Mouse (Mus musculus): ENCODE measurements at regions not wholly inside any gene's neighbourhood (a gene's known extent, or its start where the extent isn't known, plus 50 kb on each side); places are given as distances from the start of the nearest gene placed in this dataset.

DNA sequence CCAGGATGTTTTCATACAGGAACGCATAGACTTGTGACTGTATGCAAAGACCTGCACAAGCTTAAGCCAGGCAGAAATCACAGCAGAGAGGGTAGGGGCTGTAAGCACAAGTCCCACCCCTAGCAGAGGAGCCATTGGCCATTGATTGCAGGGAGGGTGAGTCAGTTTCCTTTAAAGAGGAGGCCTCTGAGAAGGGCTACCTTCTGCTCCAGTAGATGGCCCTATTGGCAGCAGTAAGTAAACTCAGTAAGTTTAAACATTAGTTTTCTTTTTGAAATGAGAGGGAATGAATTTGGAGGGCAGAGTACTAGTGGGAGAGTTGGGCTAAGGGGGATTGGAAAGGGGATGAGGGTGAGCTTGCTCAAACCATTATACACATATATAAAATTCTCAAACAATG lies 98.5 kb upstream of the Ercc6l2 start:
- TF ChIP-seq CTCF (IDR thresholded peaks at IDR 0.05; ENCODE audit: low read depth, low read length) (no peak), EP300 (IDR thresholded peaks at IDR 0.05; ENCODE audit: insufficient read depth, low read depth, low read length) (no peak), POLR2A (IDR thresholded peaks at IDR 0.05; ENCODE audit: insufficient read depth, low read length) (no peak)
